Mouse (Mus musculus) spleen, adult 2 months (tissue): Measurements from ENCODE around the gene Adamts20. TPM values are rescaled to one million over a fixed set of nuclear protein-coding genes. Genes with fewer than 3 reads are reported as not detected.

Experiments used
- DNase-seq, 2 experiments: peaks; one replicate each; pipeline versions ENCODE4 v3.0.0 to v3.0.0-alpha.2; 2012 to 2021; ENCODE audit warnings: low spot score in 2 of 2, low read depth in 1 of 2
- H3K27ac ChIP-seq: fragments of 200-500 bp; 2 replicates; pipeline ENCODE4 v1.5.1; 2012; ENCODE audit warnings: low read length, inconsistent platforms; ENCODE audit not compliant: insufficient read depth
- H3K27me3 ChIP-seq: fragments of 200-500 bp; 2 replicates; pipeline ENCODE4 v1.6.1; 2012; ENCODE audit warnings: mild to moderate bottlenecking, moderate library complexity, low read length, inconsistent platforms; ENCODE audit not compliant: control insufficient read depth, insufficient read depth
- H3K36me3 ChIP-seq: fragments of 200-500 bp; 2 replicates; pipeline ENCODE4 v1.6.1; 2012; ENCODE audit warnings: mild to moderate bottlenecking, low read length, inconsistent platforms; ENCODE audit not compliant: control insufficient read depth, insufficient read depth
- H3K4me1 ChIP-seq: fragments of 200-500 bp; 2 replicates; pipeline ENCODE4 v1.6.1; 2011; ENCODE audit warnings: inconsistent platforms; ENCODE audit not compliant: control insufficient read depth, insufficient read depth, insufficient read length
- H3K4me3 ChIP-seq: fragments of 200-500 bp; 2 replicates; pipeline ENCODE4 v1.5.1; 2011; ENCODE audit warnings: mild to moderate bottlenecking, inconsistent platforms; ENCODE audit not compliant: insufficient read depth, insufficient read length; ENCODE audit errors: extremely low read depth
- CTCF ChIP-seq: fragments of 200-500 bp; IDR thresholded peaks from 2 replicates; pipeline ENCODE4 v1.5.1; 2011; ENCODE audit warnings: mild to moderate bottlenecking, inconsistent platforms; ENCODE audit not compliant: insufficient read depth, insufficient read length, insufficient replicate concordance; ENCODE audit errors: extremely low read depth
- POLR2A ChIP-seq: fragments of 200-500 bp; IDR thresholded peaks from 2 replicates; pipeline ENCODE4 v1.6.1; 2011; ENCODE audit warnings: low read depth, low read length, inconsistent platforms
- WGBS: fragments of 180-500 bp; shearing (Covaris S2); methylation state at CpG from one replicate; pipeline ENCODE4 v1.1.7; 2018; 5-methylcytosine and 5-hydroxymethylcytosine counted together
- polyA plus RNA-seq: library from polyadenylated mRNA; depleted of rRNA; stranded (reverse); fragments of >200 nt; gene quantifications from 2 replicates; pipeline ENCODE4 v1.2.3, GENCODE M21; 2012

Adamts20 gene
- polyA plus RNA-seq, 1 experiment, result 0.51 TPM

GRCm38 (mm10) chr15:94451600-94451999, 13.6 kb downstream of the Adamts20 start:
- H3K4me1 ChIP-seq, result no peaks in the 10 kb centered on the region
- DNase-seq, result no peak
- WGBS, result 95% methylated on average over 8 of the region's 8 CpGs
- no peaks in the 10 kb centered on the region for H3K36me3 ChIP-seq
- no peak for TF ChIP-seq CTCF
- no peak for TF ChIP-seq POLR2A
- no peak overlapping the region for H3K4me3 ChIP-seq
- no peaks in the 10 kb centered on the region for H3K27me3 ChIP-seq
- H3K27ac ChIP-seq, result no peak overlapping the region

- H3K4me1 ChIP-seq, result no peaks in the 10 kb centered on the region
- no peak overlapping the region; the same call in 1 of the 2 replicates for H3K27ac ChIP-seq
- 66% methylated on average over 8 of the region's 8 CpGs for WGBS
- no peak overlapping the region for H3K4me3 ChIP-seq
- H3K36me3 ChIP-seq, result no peaks in the 10 kb centered on the region
- DNase-seq, result no peak
- no peak for TF ChIP-seq POLR2A
- no peak for TF ChIP-seq CTCF
- H3K27me3 ChIP-seq, result no peaks in the 10 kb centered on the region
Observed at GRCm38 (mm10) chr15:94444437-94445136, 20.6 kb downstream of the Adamts20 start.

- TF ChIP-seq POLR2A, result no peak
- TF ChIP-seq CTCF, result no peak
- Histone ChIP-seq H3K27me3 (no peaks in the 10 kb centered on the region), H3K36me3 (no peaks in the 10 kb centered on the region), H3K4me3 (no peak overlapping the region), H3K27ac (no peak overlapping the region), H3K4me1 (no peaks in the 10 kb centered on the region)
- DNase-seq, result no peak
- 94% methylated on average over 11 of the region's 11 CpGs for WGBS
Observed at GRCm38 (mm10) chr15:94444043-94444436, 21.2 kb downstream of the Adamts20 start.

GRCm38 (mm10) chr15:94443025-94443424, 22.2 kb downstream of the Adamts20 start:
- no peak for TF ChIP-seq POLR2A
- no peak for TF ChIP-seq CTCF
- WGBS, result 67% methylated on average over 2 of the region's 2 CpGs

GRCm38 (mm10) chr15:94435532-94435931, 29.7 kb downstream of the Adamts20 start:
- no peak for TF ChIP-seq CTCF
- TF ChIP-seq POLR2A, result no peak
- Histone ChIP-seq H3K36me3 (no peaks in the 10 kb centered on the region), H3K4me1 (no peaks in the 10 kb centered on the region), H3K4me3 (no peak overlapping the region), H3K27ac (no peak overlapping the region), H3K27me3 (no peaks in the 10 kb centered on the region)
- 87% methylated on average over 5 of the region's 5 CpGs for WGBS
- no peak for DNase-seq

More at GRCm38 (mm10) chr15:94443025-94443424, 22.2 kb downstream of the Adamts20 start:
- Histone ChIP-seq H3K36me3 (no peaks in the 10 kb centered on the region), H3K4me3 (no peak overlapping the region), H3K27me3 (no peaks in the 10 kb centered on the region), H3K4me1 (no peaks in the 10 kb centered on the region), H3K27ac (no peak overlapping the region)
- DNase-seq, result no peak

- TF ChIP-seq CTCF (no peak), POLR2A (no peak)
- Histone ChIP-seq H3K27me3 (no peaks in the 10 kb centered on the region), H3K36me3 (no peaks in the 10 kb centered on the region), H3K4me1 (no peaks in the 10 kb centered on the region), H3K4me3 (no peak overlapping the region), H3K27ac (no peak overlapping the region)
- DNase-seq, result no peak
- 81% methylated on average over 14 of the region's 14 CpGs for WGBS
Observed at GRCm38 (mm10) chr15:94430681-94431405, 34.4 kb downstream of the Adamts20 start.

- WGBS, result 93% methylated on average over 4 of the region's 4 CpGs
- TF ChIP-seq CTCF (no peak), POLR2A (no peak)
- Histone ChIP-seq H3K36me3 (no peaks in the 10 kb centered on the region), H3K4me1 (no peaks in the 10 kb centered on the region), H3K4me3 (no peak overlapping the region), H3K27me3 (no peaks in the 10 kb centered on the region), H3K27ac (no peak overlapping the region)
- no peak for DNase-seq
Observed at GRCm38 (mm10) chr15:94428726-94429125, 36.5 kb downstream of the Adamts20 start.
